Mouse (Mus musculus): ENCODE results near the gene Hnrnpu.
"Not testable (repeated sequence)": the region's sequence is repeated elsewhere in the genome, so short reads cannot be mapped to it uniquely, and the experiment has no call there.

Gene Hnrnpu

GRCm38 (mm10) chr1:178337551-178338317 is at the start of gene Hnrnpu:
TSS of gene Hnrnpu (minus strand) at chr1:178337797.
- peak; percentile 96 for DNase-seq (ENCODE audit: low read depth, low spot score)

GRCm38 (mm10) chr1:178382165-178382564 is 44.6 kb upstream of the Hnrnpu start:
- no peak for DNase-seq (ENCODE audit: low read depth, low spot score)

- no peak for DNase-seq (ENCODE audit: low read depth, low spot score)
Observed at GRCm38 (mm10) chr1:178379224-178379623, 41.6 kb upstream of the Hnrnpu start.

GRCm38 (mm10) chr1:178378115-178378514 is 40.5 kb upstream of the Hnrnpu start:
- no peak for DNase-seq (ENCODE audit: low read depth, low spot score)

GRCm38 (mm10) chr1:178376907-178377306 is 39.3 kb upstream of the Hnrnpu start:
- DNase-seq (ENCODE audit: low read depth, low spot score) = no peak

- DNase-seq (ENCODE audit: low read depth, low spot score) = no peak
Observed at GRCm38 (mm10) chr1:178376061-178376460, 38.5 kb upstream of the Hnrnpu start.

- DNase-seq (ENCODE audit: low read depth, low spot score) = no peak
Observed at GRCm38 (mm10) chr1:178375381-178375780, 37.8 kb upstream of the Hnrnpu start.

- no peak for DNase-seq (ENCODE audit: low read depth, low spot score)
Observed at GRCm38 (mm10) chr1:178372681-178373080, 35.1 kb upstream of the Hnrnpu start.

GRCm38 (mm10) chr1:178369272-178369651 is 31.7 kb upstream of the Hnrnpu start:
- DNase-seq (ENCODE audit: low read depth, low spot score) = no peak

GRCm38 (mm10) chr1:178368548-178369271 is 31.1 kb upstream of the Hnrnpu start:
- peak; percentile 95 for DNase-seq (ENCODE audit: low read depth, low spot score)

GRCm38 (mm10) chr1:178368121-178368520 is 30.5 kb upstream of the Hnrnpu start:
- DNase-seq (ENCODE audit: low read depth, low spot score) = no peak

GRCm38 (mm10) chr1:178365171-178365570 is 27.6 kb upstream of the Hnrnpu start:
- no peak for DNase-seq (ENCODE audit: low read depth, low spot score)

GRCm38 (mm10) chr1:178360702-178361101 is 23.1 kb upstream of the Hnrnpu start:
- DNase-seq (ENCODE audit: low read depth, low spot score) = no peak

GRCm38 (mm10) chr1:178360264-178360663 is 22.7 kb upstream of the Hnrnpu start:
- no peak for DNase-seq (ENCODE audit: low read depth, low spot score)

- no peak for DNase-seq (ENCODE audit: low read depth, low spot score)
Observed at GRCm38 (mm10) chr1:178357776-178358710, 20.4 kb upstream of the Hnrnpu start.

GRCm38 (mm10) chr1:178354576-178354975 is 17.0 kb upstream of the Hnrnpu start:
- no peak for DNase-seq (ENCODE audit: low read depth, low spot score)

- peak; percentile 26 for DNase-seq (ENCODE audit: low read depth, low spot score)
Observed at GRCm38 (mm10) chr1:178351643-178352042, 14.0 kb upstream of the Hnrnpu start.

- DNase-seq (ENCODE audit: low read depth, low spot score) = no peak
Observed at GRCm38 (mm10) chr1:178350792-178351191, 13.2 kb upstream of the Hnrnpu start.

GRCm38 (mm10) chr1:178344071-178344805 is 6.6 kb upstream of the Hnrnpu start:
- DNase-seq (ENCODE audit: low read depth, low spot score) = not testable (repeated sequence)

GRCm38 (mm10) chr1:178342612-178343011 is 5.0 kb upstream of the Hnrnpu start:
- DNase-seq (ENCODE audit: low read depth, low spot score) = no peak

- no peak for DNase-seq (ENCODE audit: low read depth, low spot score)
Observed at GRCm38 (mm10) chr1:178342063-178342462, 4.5 kb upstream of the Hnrnpu start.
